Mouse (Mus musculus) liver, postnatal 0 days (tissue): ENCODE results near the gene Irf1.

ENCODE experiments used
- CTCF ChIP-seq: sonication (generic); IDR thresholded peaks from 2 replicates; pipeline ENCODE4 v1.5.1; 2016; ENCODE audit warnings: antibody characterized with exemption, low read depth
- EP300 ChIP-seq: IDR thresholded peaks from 2 replicates; pipeline ENCODE4 v1.6.1; 2016; ENCODE audit warnings: antibody characterized with exemption, low read depth, mild to moderate bottlenecking

- TF ChIP-seq CTCF = no peak
- no peak for TF ChIP-seq EP300
Measured at GRCm38 (mm10) chr11:53762426-53762825, 7.4 kb upstream of the Irf1 start.
